Mouse (Mus musculus): ENCODE data around the gene Dock8. TPM values are rescaled to one million over a fixed set of nuclear protein-coding genes. Genes with fewer than 3 reads are reported as not detected.

Gene Dock8
- polyA plus RNA-seq, 1 experiment = 0.09 TPM

GRCm38 (mm10) chr19:25111591-25112233 lies 112.4 kb downstream of the Dock8 start:
- H3K4me3 ChIP-seq (replicated peaks) = no peak overlapping the region
- H3K4me1 ChIP-seq (ENCODE audit: control insufficient read depth) = no peaks in the 10 kb centered on the region
- H3K9me3 ChIP-seq (ENCODE audit: control insufficient read depth, low read length) = no peaks in the 10 kb centered on the region
- H3K27me3 ChIP-seq (ENCODE audit: control insufficient read depth) = no peaks in the 10 kb centered on the region
- no peaks in the 10 kb centered on the region; the same call in 1 of the 2 replicates for H3K36me3 ChIP-seq (ENCODE audit: control insufficient read depth)
- TF ChIP-seq GATA1 (IDR thresholded peaks at IDR 0.05; ENCODE audit: low read length) (no peak), TAL1 (IDR thresholded peaks at IDR 0.05; ENCODE audit: low read length) (no peak)

- TF ChIP-seq GATA1 (IDR thresholded peaks at IDR 0.05; ENCODE audit: low read length) = no peak
- TF ChIP-seq TAL1 (IDR thresholded peaks at IDR 0.05; ENCODE audit: low read length) = no peak
- H3K27me3 ChIP-seq (ENCODE audit: control insufficient read depth) = no peaks in the 10 kb centered on the region
- H3K36me3 ChIP-seq (ENCODE audit: control insufficient read depth) = peaks cover 6% of the 10 kb centered on the region; the same call in 1 of the 2 replicates
- no peaks in the 10 kb centered on the region for H3K9me3 ChIP-seq (ENCODE audit: control insufficient read depth, low read length)
- H3K4me3 ChIP-seq (replicated peaks) = no peak overlapping the region
- no peaks in the 10 kb centered on the region for H3K4me1 ChIP-seq (ENCODE audit: control insufficient read depth)
These were observed 117.6 kb downstream of the Dock8 start for GRCm38 (mm10) chr19:25116981-25117380.

GRCm38 (mm10) chr19:25122417-25122816 lies 123.1 kb downstream of the Dock8 start:
- Histone ChIP-seq H3K4me1 (ENCODE audit: control insufficient read depth) (no peaks in the 10 kb centered on the region), H3K27me3 (ENCODE audit: control insufficient read depth) (no peaks in the 10 kb centered on the region), H3K9me3 (ENCODE audit: control insufficient read depth, low read length) (no peaks in the 10 kb centered on the region), H3K4me3 (replicated peaks) (no peak overlapping the region), H3K36me3 (ENCODE audit: control insufficient read depth) (peaks cover 16% of the 10 kb centered on the region; the same call in 1 of the 2 replicates)
- TF ChIP-seq GATA1 (IDR thresholded peaks at IDR 0.05; ENCODE audit: low read length) = no peak
- TF ChIP-seq TAL1 (IDR thresholded peaks at IDR 0.05; ENCODE audit: low read length) = no peak

- no peaks in the 10 kb centered on the region for H3K27me3 ChIP-seq (ENCODE audit: control insufficient read depth)
- no peaks in the 10 kb centered on the region for H3K9me3 ChIP-seq (ENCODE audit: control insufficient read depth, low read length)
- H3K36me3 ChIP-seq (ENCODE audit: control insufficient read depth) = peaks cover 17% of the 10 kb centered on the region; the same call in 1 of the 2 replicates
These were observed 123.7 kb downstream of the Dock8 start for GRCm38 (mm10) chr19:25123031-25123430.

GRCm38 (mm10) chr19:25123461-25123860 lies 124.1 kb downstream of the Dock8 start:
- H3K36me3 ChIP-seq (ENCODE audit: control insufficient read depth) = peaks cover 17% of the 10 kb centered on the region; the same call in 1 of the 2 replicates
- no peak overlapping the region for H3K4me3 ChIP-seq (replicated peaks)
- TF ChIP-seq GATA1 (IDR thresholded peaks at IDR 0.05; ENCODE audit: low read length) (no peak), TAL1 (IDR thresholded peaks at IDR 0.05; ENCODE audit: low read length) (no peak)
- no peaks in the 10 kb centered on the region for H3K27me3 ChIP-seq (ENCODE audit: control insufficient read depth)
- no peaks in the 10 kb centered on the region for H3K4me1 ChIP-seq (ENCODE audit: control insufficient read depth)
- H3K9me3 ChIP-seq (ENCODE audit: control insufficient read depth, low read length) = no peaks in the 10 kb centered on the region

More at GRCm38 (mm10) chr19:25123031-25123430, 123.7 kb downstream of the Dock8 start:
- TF ChIP-seq GATA1 (IDR thresholded peaks at IDR 0.05; ENCODE audit: low read length) (no peak), TAL1 (IDR thresholded peaks at IDR 0.05; ENCODE audit: low read length) (no peak)
- no peak overlapping the region for H3K4me3 ChIP-seq (replicated peaks)
- H3K4me1 ChIP-seq (ENCODE audit: control insufficient read depth) = no peaks in the 10 kb centered on the region

GRCm38 (mm10) chr19:25132322-25132721 lies 133.0 kb downstream of the Dock8 start:
- no peak overlapping the region for H3K4me3 ChIP-seq (replicated peaks)
- H3K9me3 ChIP-seq (ENCODE audit: control insufficient read depth, low read length) = no peaks in the 10 kb centered on the region
- peaks cover 6% of the 10 kb centered on the region for H3K4me1 ChIP-seq (ENCODE audit: control insufficient read depth)
- H3K27me3 ChIP-seq (ENCODE audit: control insufficient read depth) = no peaks in the 10 kb centered on the region
- TF ChIP-seq GATA1 (IDR thresholded peaks at IDR 0.05; ENCODE audit: low read length) (no peak), TAL1 (IDR thresholded peaks at IDR 0.05; ENCODE audit: low read length) (no peak)
- H3K36me3 ChIP-seq (ENCODE audit: control insufficient read depth) = peaks cover 2% of the 10 kb centered on the region; the same call in 1 of the 2 replicates

GRCm38 (mm10) chr19:25133959-25134358 lies 134.6 kb downstream of the Dock8 start:
- no peak for TF ChIP-seq TAL1 (IDR thresholded peaks at IDR 0.05; ENCODE audit: low read length)
- TF ChIP-seq GATA1 (IDR thresholded peaks at IDR 0.05; ENCODE audit: low read length) = no peak
- peaks cover 6% of the 10 kb centered on the region for H3K4me1 ChIP-seq (ENCODE audit: control insufficient read depth)
- no peak overlapping the region for H3K4me3 ChIP-seq (replicated peaks)
- H3K27me3 ChIP-seq (ENCODE audit: control insufficient read depth) = no peaks in the 10 kb centered on the region
- no peaks in the 10 kb centered on the region; the same call in 1 of the 2 replicates for H3K36me3 ChIP-seq (ENCODE audit: control insufficient read depth)
- no peaks in the 10 kb centered on the region for H3K9me3 ChIP-seq (ENCODE audit: control insufficient read depth, low read length)

- Histone ChIP-seq H3K4me1 (ENCODE audit: control insufficient read depth) (peaks cover 6% of the 10 kb centered on the region), H3K36me3 (ENCODE audit: control insufficient read depth) (no peaks in the 10 kb centered on the region; the same call in 1 of the 2 replicates), H3K27me3 (ENCODE audit: control insufficient read depth) (no peaks in the 10 kb centered on the region), H3K4me3 (replicated peaks) (no peak overlapping the region), H3K9me3 (ENCODE audit: control insufficient read depth, low read length) (no peaks in the 10 kb centered on the region)
- TF ChIP-seq GATA1 (IDR thresholded peaks at IDR 0.05; ENCODE audit: low read length) (no peak), TAL1 (IDR thresholded peaks at IDR 0.05; ENCODE audit: low read length) (no peak)
These were observed 136.8 kb downstream of the Dock8 start for GRCm38 (mm10) chr19:25136171-25136570.

GRCm38 (mm10) chr19:25137907-25138820 lies 138.8 kb downstream of the Dock8 start:
- Histone ChIP-seq H3K27me3 (ENCODE audit: control insufficient read depth) (no peaks in the 10 kb centered on the region), H3K36me3 (ENCODE audit: control insufficient read depth) (no peaks in the 10 kb centered on the region; the same call in 1 of the 2 replicates), H3K4me3 (replicated peaks) (no peak overlapping the region), H3K4me1 (ENCODE audit: control insufficient read depth) (peaks cover 6% of the 10 kb centered on the region), H3K9me3 (ENCODE audit: control insufficient read depth, low read length) (no peaks in the 10 kb centered on the region)
- TF ChIP-seq TAL1 (IDR thresholded peaks at IDR 0.05; ENCODE audit: low read length) (no peak), GATA1 (IDR thresholded peaks at IDR 0.05; ENCODE audit: low read length) (no peak)

Measured in erythroblast, embryonic 14.5 days (primary cell).